Mouse (Mus musculus): ENCODE data around the gene Ppara. TPM values are rescaled to one million over a fixed set of nuclear protein-coding genes. Genes with fewer than 3 reads are reported as not detected.

Ppara gene
- 0.37 TPM for polyA plus RNA-seq (2017; shearing (Covaris generic))

DNA sequence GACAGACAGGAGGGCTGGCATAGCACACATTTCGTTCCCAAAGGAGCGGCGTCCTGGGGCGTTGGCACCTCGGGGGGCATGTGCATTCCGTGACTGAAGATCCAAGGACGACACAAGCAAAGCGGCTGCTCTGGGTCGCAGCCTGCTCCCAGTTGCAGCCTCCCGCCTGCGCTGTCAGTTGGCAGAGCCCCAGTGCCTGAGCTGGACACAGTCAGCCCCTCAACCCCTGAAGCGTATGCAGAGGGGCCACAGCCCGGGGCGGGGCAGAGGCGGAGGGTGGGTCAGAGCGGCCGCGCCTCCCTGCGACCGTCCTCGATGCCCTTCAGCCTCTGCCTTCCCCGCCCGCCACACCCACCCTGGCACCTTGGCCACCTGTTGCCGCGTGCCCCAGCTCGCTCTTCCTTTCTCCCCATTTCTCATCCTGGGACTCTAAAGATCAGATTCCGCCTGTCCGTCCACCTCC, at the start of gene Ppara:
TSS of gene Ppara (plus strand) at position 413 of the 463 bp plus-strand sequence.

DNA sequence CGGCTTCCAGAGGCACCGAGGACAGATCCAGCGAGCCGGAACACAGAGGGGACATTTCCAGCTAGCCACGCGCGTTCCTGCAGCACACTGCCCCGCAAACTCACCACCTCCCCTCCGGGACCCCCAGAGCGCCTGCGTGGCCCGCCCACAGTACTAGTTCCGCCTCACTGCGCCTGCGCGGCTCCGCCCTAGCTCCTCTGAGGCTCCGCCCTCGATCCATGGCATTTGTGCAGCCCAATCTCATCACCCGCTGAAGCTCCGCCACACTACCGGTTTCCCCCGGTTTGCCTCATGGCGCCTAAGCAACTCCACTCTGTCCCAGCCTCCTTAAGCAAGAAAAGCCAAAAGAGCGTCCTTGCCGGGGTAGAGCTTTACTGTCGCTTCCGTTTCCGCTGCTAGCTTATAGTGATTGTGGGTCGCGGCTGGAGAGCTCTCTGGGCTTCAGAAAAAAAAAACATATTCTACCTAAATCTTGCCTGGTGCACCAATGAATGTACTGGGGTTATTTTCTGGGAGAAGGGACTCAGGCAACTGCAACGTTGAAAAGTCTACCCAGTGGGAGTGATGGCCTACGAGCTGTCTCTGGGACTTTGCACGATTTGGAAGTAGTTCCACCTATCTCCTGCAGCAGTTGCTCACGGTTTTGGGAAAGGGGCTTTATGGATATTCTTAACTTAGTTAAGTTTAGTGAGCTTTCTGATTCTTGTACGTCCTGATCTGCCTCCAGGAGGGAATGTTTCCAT, 76.9 kb downstream of the Ppara start, which contains the start of gene Cdpf1:
TSS of gene Cdpf1 (minus strand) at position 163 of the 743 bp plus-strand sequence.

GRCm38 (mm10) chr15:85821203-85822010, 86.6 kb downstream of the Ppara start, which contains the start of gene Pkdrej:
Gene Pkdrej (minus strand): TSS chr15:85821734.

GRCm38 (mm10) chr15:85831954-85832590, 97.3 kb downstream of the Ppara start, which contains the start of gene Ttc38:
Gene Ttc38 (plus strand): TSS chr15:85832306.

Other genes starting within 250 kb of the Ppara start
- gene 7530416G11Rik, start 231.8 kb upstream of the Ppara start, polyA plus RNA-seq (2017; shearing (Covaris generic)): not detected
- gene Wnt7b, start 152.5 kb upstream of the Ppara start, polyA plus RNA-seq (2017; shearing (Covaris generic)): not detected
- gene Cdpf1, start 76.7 kb downstream of the Ppara start, polyA plus RNA-seq (2017; shearing (Covaris generic)): 16.0 TPM
- gene Pkdrej, start 86.8 kb downstream of the Ppara start, polyA plus RNA-seq (2017; shearing (Covaris generic)): 0.17 TPM
- 12.2 TPM for gene Ttc38, start 97.3 kb downstream of the Ppara start, polyA plus RNA-seq (2017; shearing (Covaris generic))
- gene Gtse1, start 124.8 kb downstream of the Ppara start, polyA plus RNA-seq (2017; shearing (Covaris generic)): 0.90 TPM
- gene Trmu, start 144.3 kb downstream of the Ppara start, polyA plus RNA-seq (2017; shearing (Covaris generic)): 17.9 TPM

All from effector memory CD4-positive, alpha-beta T cell, adult 7 months (primary cell).